Mouse (Mus musculus) gastrocnemius, postnatal 36 days (tissue): ENCODE measurements around the gene Tex22. TPM values are rescaled to one million over a fixed set of nuclear protein-coding genes. Genes with fewer than 3 reads are reported as not detected.

Source experiments
- DNase-seq, 2 experiments: peaks; one replicate each; pipeline ENCODE4 v3.0.0; 2022
- intact Hi-C: fragments of 180-260 bp; cut with DNase I; formaldehyde crosslinking; loops from one replicate; pipeline ENCODE4 v1.15.1; 2025
- total RNA-seq, 2 experiments: library from RNA; stranded (reverse); gene quantifications; 2 replicates each; pipeline ENCODE4 v1.2.3; 2021

The Tex22 gene
- total RNA-seq, 2 experiments from 2014 or later = 0.22 to 0.31 TPM

- no peak for DNase-seq
- intact Hi-C loops = no loop called here
Observed at GRCm38 (mm10) chr12:113051628-113052403, 22.5 kb upstream of the Tex22 start.

- intact Hi-C loops = no loop called here
- DNase-seq = no peak
Observed at GRCm38 (mm10) chr12:113056089-113056488, 18.2 kb upstream of the Tex22 start.

GRCm38 (mm10) chr12:113060178-113060577 is 14.1 kb upstream of the Tex22 start:
- no peak for DNase-seq
- intact Hi-C loops = no loop called here

GRCm38 (mm10) chr12:113061606-113062005 is 12.7 kb upstream of the Tex22 start:
- intact Hi-C loops = no loop called here
- no peak for DNase-seq

GRCm38 (mm10) chr12:113062201-113062600 is 12.1 kb upstream of the Tex22 start:
- intact Hi-C loops = no loop called here
- DNase-seq = no peak

GRCm38 (mm10) chr12:113063700-113064099 is 10.6 kb upstream of the Tex22 start:
- intact Hi-C loops = no loop called here
- no peak for DNase-seq

- intact Hi-C loops = no loop called here
- DNase-seq = no peak
Observed at GRCm38 (mm10) chr12:113068002-113068401, 6.3 kb upstream of the Tex22 start.

GRCm38 (mm10) chr12:113069389-113069788 is 4.9 kb upstream of the Tex22 start:
- intact Hi-C loops = no loop called here
- DNase-seq = no peak

GRCm38 (mm10) chr12:113071321-113071720 is 3.0 kb upstream of the Tex22 start:
- intact Hi-C loops = loop anchor here (10.0 kb wide), 1 partner anchor 67 kb away; the partner anchor contains the start of gene Brf1
- DNase-seq = no peak

GRCm38 (mm10) chr12:113071827-113072226 is 2.5 kb upstream of the Tex22 start:
- DNase-seq = no peak
- intact Hi-C loops = loop anchor here (10.0 kb wide), 1 partner anchor 67 kb away; the partner anchor contains the start of gene Brf1

- intact Hi-C loops = loop anchor here (10.0 kb wide), 1 partner anchor 69 kb away; the partner anchor contains the start of gene Brf1
- no peak for DNase-seq
Observed at GRCm38 (mm10) chr12:113073420-113074328, 628 bp upstream of the Tex22 start.

GRCm38 (mm10) chr12:113075063-113075454 is 757 bp downstream of the Tex22 start:
- peak; percentile 79 to 81 for DNase-seq
- intact Hi-C loops = loop anchor here (10.0 kb wide), 1 partner anchor 70 kb away; the partner anchor contains the start of gene Brf1

GRCm38 (mm10) chr12:113075486-113075885 is 1.2 kb downstream of the Tex22 start:
- intact Hi-C loops = loop anchor here (10.0 kb wide), 1 partner anchor 71 kb away; the partner anchor contains the start of gene Brf1
- no peak for DNase-seq

- intact Hi-C loops = no loop called here
- no peak for DNase-seq
Observed at GRCm38 (mm10) chr12:113087276-113087675, 13.0 kb downstream of the Tex22 start.

GRCm38 (mm10) chr12:113088026-113088425 is 13.7 kb downstream of the Tex22 start:
- intact Hi-C loops = no loop called here
- no peak for DNase-seq

- DNase-seq = no peak
- intact Hi-C loops = no loop called here
Observed at GRCm38 (mm10) chr12:113089107-113089506, 14.8 kb downstream of the Tex22 start.

- DNase-seq = no peak
- intact Hi-C loops = no loop called here
Observed at GRCm38 (mm10) chr12:113090053-113090452, 15.8 kb downstream of the Tex22 start.

GRCm38 (mm10) chr12:113097040-113097439 is 22.7 kb downstream of the Tex22 start:
- DNase-seq = no peak
- intact Hi-C loops = no loop called here

- DNase-seq = peak; percentile 47 to 51
- intact Hi-C loops = no loop called here
Observed at GRCm38 (mm10) chr12:113097749-113098281, 23.5 kb downstream of the Tex22 start, which contains the start of gene Mta1. Gene Mta1 (plus strand): TSS chr12:113098278.

GRCm38 (mm10) chr12:113098530-113099151 is 24.3 kb downstream of the Tex22 start:
- DNase-seq = no peak
- intact Hi-C loops = no loop called here
